Mouse (Mus musculus) thymus, postnatal 10 days (tissue): ENCODE results near the gene Gm867.

ENCODE experiments used
- DNase-seq, 2 experiments: peaks; one replicate each; pipeline ENCODE4 v3.0.0; 2021; ENCODE audit warnings: low spot score in 2 of 2

Gm867 gene

DNA sequence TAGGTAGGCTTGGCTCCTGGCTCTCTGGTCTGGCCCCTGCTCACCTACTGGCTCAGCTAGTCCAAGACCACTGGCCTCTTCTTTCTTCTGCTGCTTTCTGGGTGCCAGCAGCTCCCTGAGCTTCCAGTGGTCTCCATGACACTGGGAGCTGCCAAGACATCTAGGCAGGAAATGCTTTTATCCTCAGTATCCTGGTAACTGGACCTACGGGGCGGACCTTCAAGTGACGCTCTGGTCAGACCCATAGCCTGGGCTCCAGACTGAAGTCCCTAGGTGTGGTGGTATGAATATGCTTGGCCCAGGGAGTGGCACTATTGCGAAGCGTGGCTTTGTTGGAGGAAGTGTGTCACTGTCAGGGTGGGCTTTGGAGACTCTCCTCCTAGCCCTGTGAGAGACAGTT lies at the start of gene Gm867:
Gene Gm867, minus strand, starts transcription at position 153 of the 400 bp plus-strand sequence.
- DNase-seq = no peak

DNA sequence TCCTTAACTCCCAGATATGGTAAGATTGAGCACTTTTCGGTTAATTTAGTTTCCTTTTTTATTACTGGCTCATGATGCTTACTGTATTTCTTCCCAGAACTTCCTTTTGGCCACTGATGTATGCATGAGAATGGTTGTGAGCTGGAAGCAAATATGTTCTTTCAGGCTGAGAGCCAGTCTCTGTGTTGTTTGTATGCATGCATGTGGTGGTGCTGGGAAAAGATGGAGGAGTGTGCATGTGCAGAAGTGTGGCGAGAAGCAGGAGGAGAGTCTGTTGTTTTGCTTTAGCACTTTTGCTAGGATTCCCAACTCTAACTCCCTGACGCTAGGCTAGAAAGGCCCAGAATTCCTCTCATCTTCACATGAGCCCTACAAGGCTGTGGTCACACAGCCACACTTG lies 39.0 kb upstream of the Gm867 start:
- no peak for DNase-seq

DNA sequence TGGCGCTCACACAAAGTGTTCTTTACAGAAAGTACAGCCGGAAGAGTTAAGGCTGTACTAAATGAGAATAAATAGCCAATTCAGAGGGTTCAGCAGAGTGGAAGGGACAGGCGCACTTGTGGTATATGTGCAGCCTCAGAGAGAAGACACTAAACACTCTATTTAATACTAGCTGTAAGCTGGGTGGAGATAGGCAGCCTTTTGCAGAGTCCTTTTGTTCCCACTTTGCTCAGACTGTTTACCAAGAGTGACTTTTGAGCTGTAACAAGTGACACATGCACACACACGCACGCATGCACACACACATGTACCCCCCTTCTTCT lies 38.3 kb upstream of the Gm867 start:
- no peak for DNase-seq

DNA sequence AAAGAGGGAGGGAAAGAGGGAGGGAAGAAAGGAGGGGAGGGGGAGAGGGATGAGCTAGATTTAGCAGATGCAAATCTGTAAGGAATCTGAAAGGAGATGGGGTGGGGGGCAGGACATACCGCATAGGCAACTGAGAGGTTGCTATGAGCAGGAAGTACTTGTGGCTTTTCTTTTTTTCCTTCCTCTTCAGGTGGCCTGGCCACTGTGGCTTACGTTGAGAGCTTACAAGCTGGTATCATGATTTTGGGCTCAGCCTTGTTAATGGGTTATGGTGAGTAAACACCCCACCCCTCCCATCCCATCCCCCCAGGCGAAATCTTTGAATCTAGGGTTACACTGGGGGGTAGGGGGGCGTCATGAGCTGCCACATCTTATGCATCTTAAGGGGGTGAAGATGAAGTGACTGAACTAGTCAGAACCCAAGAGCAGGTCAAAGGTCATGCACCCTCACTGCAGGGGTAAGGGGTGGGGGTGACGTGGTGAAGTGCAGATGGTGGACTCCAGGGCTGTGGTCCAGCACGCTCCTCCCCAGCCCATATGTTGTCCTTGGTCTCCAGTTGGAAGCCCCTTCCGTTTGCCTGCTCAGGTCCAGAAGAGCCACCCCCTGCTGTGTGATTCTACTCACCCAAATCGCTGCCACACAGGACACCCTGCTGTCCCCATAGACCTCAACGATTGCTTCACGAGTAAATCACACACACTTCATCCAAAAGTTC lies 37.8 kb upstream of the Gm867 start:
- no peak for DNase-seq

DNA sequence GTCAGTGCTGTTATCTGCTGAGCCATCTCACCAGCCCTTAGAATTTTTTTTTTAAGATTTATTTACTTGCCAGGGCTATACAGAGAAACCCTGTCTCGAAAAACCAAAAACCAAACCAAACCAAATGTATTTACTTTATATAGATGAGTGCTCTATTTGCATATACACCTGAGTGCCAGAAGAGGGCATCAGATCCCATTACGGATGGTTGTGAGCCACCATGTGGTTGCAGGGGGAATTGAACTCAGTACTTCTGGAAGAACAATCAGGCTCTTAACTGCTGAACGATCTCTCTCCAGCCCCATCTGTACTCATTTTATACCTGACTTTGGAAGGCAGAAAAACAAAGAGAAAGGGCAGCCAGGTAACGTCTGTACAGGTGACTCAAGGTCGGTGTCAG lies 34.7 kb upstream of the Gm867 start:
- DNase-seq = peak in 1 of 2 experiments; percentile 21

DNA sequence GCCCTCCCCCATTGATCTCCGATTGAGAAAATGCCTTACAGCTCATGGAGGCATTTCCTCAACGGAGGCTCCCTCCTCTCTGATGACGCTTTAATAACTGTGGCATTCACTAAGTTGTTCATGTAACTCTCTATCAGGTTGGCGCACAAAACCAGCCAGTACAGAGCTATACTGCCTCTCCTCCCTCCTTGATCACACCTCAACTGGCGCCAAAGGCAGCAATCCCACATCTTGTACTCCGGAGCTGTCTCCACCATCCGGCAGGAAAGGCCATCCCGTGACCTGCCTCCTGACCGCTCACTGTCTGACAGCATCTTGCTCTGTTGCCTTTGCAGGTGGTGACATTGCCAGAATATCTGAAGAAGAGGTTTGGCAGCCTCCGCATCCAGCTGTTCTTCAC lies 33.4 kb upstream of the Gm867 start:
- DNase-seq = no peak

DNA sequence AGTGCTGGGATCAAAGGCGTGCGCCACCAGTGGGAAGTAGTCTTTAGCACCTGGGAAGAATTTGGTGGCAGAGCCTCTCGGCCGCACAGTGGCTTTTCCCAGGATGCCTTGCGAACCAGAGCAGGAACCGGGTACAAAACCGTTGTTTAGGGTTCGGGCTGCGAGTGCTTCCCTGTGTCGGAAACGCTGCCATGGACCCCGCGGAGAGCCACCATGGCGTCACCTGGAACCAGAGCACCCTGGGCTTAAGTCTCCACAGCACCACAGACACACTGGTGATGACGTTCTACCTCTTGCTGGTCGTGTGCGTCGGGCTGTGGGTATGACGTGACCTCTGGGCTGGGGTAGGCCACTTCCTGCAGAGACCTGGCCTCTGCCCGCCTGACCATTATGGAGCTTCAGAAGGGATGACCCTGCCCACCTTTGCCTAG lies 13.9 kb upstream of the Gm867 start, which contains the start of gene Gm5134:
Gene Gm5134, plus strand, starts transcription at position 134 of the 431 bp plus-strand sequence.
- DNase-seq = peak in 1 of 2 experiments; percentile 24

DNA sequence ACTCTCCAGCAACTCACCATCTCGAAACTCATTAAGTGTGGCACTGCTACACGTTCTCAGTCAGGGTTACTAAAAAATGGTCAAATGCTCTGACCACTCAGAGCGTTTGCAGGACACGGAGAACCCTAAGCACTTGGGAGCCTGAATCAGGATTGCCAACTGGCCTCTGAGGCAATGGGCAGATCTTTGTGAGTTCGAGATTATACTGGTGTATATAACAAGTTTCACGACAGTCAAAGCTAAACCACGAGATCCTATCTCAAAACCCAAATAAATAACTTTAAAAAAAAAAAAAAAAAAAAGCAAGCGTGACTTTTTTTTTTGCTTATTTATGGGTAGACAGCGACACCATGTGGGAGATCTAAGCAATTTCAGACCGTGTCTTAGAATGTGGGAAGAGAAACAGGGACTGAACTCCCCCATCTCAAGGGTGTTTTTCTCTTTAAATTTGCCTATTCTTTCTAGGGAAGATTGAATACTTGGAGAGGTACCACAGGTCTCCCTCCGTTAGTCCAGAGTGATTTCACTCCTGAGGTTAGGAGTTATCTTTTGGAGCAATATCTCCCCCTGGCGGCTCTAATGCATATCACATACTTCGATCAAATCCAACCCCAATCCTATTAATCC lies 11.1 kb upstream of the Gm867 start:
- DNase-seq = peak in 1 of 2 experiments; percentile 41

DNA sequence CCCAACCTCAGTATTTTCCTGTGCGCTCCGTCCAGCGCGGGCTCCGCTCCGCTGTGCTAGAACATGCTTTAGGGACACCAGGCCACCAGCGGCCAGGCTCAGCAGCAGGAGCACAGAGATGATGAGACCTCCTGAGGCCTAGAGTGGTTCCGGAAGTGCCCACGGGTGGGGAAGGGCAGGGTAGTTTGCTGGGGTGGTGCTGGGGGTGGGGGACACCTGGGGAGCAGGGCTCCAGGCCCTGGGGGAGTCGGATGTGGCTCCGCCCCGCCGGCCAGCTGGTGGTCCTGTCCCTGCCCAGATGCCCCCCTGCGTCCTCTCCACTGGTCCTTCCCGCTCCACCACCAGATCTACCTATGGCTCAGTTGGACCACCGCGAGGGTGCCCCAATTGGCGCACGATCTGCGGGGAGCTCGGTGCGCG lies 10.3 kb upstream of the Gm867 start:
- peak; percentile 24 to 40 for DNase-seq

DNA sequence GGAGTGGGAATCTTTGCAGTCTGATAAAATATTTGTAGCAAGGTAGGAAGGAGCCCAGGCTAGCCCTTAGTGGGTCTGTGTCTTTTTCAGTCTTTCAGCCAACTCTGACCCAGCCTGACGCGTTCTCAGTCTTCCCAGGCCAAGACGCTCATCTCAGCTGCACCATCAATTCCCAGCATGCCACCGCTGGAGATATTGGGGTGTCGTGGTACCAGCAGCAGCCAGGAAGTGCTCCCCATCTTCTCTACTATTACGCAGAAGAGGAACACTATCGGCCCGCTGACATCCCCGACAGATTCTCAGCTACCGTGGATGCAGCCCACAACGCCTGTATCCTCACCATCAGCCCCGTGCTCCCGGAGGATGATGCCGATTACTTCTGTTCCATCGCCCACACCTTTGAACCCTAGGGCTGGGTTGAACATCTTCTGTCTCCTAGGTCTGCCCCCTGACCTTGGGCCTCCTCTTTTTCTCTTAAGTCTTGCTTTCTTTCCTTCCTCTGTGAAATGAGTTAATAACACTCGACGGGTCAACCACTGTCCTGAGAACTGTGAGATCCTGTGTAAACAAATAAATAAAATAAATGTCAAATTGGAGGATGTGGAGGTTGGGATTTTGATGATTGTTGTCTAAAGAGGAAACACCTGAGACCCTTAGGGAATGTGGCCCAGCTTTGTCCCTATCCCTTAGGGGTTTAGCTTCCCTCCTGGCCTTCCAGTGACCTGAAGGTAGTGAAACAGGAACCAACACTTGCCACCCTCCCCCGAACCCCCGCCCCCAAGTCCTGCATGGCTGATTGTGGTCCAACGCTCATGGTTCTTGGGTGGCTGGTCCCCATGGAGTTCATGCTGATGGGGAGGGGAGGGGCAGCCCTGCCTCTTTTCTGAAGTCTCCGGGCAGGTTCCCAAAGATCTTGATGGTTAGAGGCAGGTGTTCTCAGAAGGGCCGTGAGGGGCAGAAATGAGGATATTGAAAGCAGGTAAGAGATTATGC lies 8.9 kb upstream of the Gm867 start:
- no peak for DNase-seq

DNA sequence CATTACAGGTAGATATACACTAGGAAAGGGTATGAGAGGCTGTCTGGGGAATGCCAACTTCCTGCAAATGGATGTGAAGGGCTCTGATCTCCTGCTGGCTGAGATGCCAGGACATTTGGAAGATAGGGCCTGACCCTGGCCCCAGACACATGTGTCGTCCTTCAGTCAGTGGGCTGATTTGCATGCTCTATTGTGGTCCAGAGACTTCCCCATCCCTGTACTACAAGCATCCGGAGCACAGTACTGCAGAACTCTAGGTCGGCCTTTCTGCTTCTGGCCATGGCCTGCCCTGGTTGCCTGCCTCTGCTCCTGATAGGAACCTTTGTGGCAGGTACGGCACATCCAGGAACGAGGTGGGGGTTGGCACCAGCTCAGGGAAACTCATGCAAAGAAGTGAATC lies 7.6 kb upstream of the Gm867 start:
- DNase-seq = no peak

DNA sequence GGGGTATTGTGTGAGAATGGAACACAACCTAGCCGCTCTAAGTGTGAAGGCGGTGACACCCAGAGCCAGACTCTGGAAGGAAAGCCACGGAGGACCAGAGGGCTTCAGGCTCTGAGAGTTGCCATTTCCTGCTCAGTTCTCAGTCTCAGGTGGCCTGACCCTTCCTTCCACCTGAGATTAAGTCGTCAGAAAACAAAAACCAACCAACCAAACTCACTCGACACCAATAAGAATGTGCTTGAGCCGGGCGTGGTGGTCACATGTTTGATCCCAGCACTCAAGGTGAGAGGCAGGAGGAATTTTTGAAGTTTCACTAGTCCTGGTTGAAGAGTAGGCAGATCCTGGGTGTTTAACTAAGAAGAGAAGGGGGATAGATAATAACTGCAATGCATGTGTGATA lies 5.4 kb upstream of the Gm867 start:
- no peak for DNase-seq

DNA sequence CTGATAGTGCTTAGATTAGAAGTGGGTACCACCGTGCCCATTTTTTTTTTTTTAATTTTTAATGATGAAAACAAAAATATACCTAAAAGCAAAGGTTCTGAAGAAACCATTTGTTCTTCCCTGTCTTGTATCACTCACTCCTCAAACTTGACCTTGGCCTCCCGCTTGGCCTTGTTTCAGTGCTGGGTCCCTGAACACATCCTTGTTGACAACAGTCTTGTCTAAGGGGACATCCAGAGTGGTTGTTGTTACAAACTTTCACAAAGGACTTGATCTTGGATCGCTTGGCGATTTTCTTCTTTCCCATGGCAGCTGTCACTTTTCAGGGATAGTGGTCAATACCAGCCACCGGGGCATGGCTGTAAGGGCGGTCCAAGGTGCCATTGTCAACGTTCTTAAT lies 4.7 kb upstream of the Gm867 start:
- DNase-seq = no peak

DNA sequence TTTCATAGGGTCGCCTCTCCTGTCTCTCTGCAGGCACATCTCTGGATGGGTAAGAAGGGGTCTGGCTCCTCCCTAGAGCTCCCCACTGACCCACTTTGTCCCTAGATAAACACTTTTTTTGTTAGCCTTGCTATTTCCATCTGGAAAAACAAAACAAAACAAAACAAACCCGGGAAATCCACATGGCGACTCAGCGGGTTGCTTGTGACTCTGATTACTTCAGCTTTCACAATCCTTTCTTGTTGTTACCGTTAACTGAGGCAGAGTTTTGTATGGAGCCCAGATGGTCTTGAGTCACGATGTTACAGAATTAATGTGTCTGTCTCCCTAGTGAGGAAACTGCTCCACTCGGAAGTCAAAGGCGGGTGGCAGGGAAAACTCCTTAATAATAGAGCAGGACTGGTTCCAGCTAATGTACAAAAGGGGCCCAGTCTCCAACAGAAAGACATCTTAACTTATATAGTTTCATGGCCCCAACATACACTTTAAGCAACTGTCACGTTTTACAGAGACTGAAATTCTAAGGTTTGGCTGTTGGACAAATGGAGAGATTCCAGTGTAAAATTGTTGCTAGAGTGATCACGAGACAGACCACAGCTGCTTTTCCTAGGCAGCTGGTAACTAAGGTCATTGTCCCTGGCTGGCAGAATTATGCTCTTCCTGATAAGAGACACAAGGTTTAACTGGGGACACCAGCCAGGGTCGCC lies 3.7 kb upstream of the Gm867 start:
- no peak for DNase-seq

DNA sequence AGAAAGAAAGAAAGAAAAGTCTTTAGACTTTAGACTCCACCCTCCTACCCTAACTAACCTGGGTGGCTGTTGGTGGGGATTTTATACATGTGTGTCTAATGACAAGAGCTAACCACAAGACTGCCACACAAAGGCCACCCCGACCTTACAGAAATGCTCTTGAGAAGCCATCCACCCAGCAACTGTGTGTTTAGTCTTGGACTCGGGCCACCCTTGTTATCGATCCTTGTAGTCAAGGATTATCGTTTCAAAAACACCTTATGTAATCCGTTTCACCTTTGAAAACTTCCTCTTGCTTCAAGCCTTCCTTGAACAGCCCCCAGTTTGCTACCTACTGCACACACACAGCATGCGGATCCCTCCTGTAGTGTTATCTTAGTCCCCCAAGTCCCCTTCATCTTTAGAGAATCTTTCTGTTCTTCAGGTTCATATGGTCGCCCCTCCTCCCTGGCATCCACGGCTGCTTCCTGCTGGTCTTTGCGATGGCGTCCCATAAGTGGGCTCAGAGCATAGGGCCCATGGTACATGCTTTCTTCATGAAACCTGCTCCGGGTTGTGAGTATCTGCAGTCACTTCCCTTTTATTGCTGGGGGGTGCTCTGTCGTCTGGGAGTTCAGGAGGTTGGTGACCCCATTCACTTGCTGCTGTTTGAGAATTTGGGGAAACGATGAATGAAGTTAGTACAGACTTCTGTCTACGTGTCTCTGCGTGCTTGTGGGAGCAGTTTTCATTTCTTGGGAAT lies 2.4 kb upstream of the Gm867 start, which contains the start of gene Vpreb3:
Gene Vpreb3, plus strand, starts transcription at position 322 of the 742 bp plus-strand sequence.
- DNase-seq = no peak

DNA sequence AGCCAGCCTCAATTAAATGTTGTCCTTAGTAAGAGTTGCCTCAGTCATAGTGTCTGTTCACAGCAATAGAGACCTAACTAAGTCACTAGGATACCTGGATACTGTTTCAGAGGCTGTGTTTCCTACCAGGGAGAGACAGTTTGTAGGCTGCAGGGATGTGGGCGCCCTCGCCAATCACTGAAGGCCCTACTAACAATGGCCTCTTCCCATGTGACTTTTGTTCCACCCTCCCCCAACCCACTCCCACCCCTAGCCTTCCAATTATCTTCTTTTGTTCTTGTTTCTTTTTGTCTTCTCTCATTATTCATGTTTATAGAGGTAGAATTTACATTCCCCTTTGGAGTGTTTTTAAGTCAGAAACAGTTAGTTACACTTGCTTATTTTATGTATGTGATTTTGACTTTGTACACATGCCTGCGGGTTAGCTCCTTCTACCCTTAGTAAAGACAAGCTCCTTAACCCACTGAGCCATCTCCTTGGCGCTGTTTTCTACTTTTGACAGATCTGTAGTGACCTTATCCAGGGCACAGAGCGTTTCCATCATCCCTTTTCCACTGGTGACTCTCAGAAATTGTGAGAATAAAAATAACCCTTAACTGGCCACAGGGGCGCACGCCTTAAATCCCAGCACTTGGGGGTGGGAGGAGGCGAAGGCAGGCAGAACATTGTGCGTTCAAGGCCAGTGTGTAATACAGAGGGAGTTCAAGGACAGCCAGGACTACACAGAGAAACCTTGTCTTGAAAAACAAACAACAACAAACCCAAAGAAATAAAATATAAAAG lies 761 bp upstream of the Gm867 start:
- DNase-seq = no peak

DNA sequence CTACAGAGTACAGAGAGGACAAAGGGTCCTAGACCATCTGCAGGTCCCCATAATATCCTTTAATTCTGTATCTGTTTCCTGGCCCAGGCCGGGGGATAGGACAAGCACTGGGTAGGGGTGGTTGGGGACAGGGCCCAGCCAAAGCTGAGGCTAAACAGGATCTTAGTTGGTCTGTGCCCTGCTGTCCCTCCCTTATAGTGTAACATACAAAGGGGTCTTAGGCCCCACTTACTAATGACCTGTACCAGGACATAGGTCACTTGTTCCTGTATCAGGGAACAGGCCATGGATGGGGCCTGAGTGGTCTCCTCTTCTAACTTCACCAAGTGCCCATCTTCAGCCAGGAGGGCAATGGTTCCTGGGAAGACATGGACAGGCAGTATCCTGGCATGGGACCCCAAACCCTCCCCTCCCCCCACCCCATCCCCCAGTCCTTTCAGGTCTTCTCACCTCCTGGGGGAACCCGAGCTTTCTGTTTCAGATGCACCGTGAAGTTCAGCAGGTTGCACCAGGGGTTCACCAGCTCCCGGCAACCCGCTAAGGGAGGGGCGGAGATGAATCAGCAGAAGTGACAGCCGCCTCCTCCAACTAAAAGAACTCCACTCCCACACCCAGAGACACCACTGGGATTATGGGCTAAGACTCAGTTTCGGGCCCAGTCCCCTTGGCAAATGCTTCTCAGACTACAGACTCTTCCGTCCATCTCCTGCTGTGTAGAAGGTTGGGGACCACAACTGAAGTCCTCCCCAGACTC lies 814 bp downstream of the Gm867 start:
- no peak for DNase-seq

DNA sequence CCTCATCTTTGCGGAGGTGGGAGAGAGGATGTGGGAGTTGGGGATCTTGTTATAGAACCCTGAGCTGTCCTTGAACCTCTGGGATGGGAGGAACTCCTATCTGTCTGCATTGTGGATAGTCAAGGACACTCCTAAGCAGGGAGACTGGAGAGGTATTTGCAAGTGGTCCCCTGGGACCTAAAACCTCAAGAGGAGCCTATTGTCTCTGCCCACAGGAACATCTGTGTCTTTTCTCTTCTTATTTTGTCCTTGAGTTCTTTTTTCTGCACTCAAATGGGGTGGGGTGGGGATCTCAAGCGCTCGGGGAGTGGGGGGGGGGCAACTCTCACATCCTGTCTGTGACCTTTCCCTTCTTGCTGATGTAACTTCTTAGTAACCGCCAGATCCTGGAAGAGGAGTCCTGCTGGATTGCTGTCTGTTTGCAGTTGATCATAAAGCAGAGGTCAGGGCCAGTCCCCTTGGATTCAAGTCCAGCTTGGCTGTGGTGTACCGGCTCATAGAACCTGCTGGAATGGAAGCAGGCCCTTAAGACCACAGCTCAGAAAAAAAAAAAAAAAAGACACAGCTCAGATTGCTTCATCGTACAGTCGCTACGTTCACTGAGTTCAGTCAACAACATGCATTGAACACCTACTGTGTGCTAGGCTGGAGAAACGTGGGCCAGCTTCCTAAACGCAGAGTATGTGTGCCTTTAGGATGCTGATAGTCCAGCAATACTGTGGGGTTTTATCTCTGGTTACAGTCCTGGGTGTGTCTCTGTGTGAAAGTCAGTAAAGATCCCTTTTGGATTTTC lies 2.4 kb downstream of the Gm867 start:
- DNase-seq = no peak
